Mouse (Mus musculus) erythroblast, embryonic 14.5 days (primary cell): ENCODE results near the gene Gm49510.

Source experiments
- GATA1 ChIP-seq: IDR thresholded peaks from 2 replicates; pipeline ENCODE4 v1.6.1; 2012; ENCODE audit warnings: low read length, inconsistent platforms, mixed read lengths
- TAL1 ChIP-seq: IDR thresholded peaks from 3 replicates; pipeline ENCODE4 v1.6.1; 2012; ENCODE audit warnings: low read length, inconsistent platforms, mixed read lengths

GRCm38 (mm10) chr15:78955663-78956062 is 56.2 kb downstream of the Gm49510 start:
- TF ChIP-seq GATA1, result no peak
- TF ChIP-seq TAL1, result no peak
